Mouse (Mus musculus) lung, embryonic 14.5 days (tissue): Measurements from ENCODE around the gene Eras. TPM values are rescaled to one million over a fixed set of nuclear protein-coding genes. Genes with fewer than 3 reads are reported as not detected.
"Not testable (repeated sequence)": the region's sequence is repeated elsewhere in the genome, so short reads cannot be mapped to it uniquely, and the experiment has no call there.

Experiments
- ATAC-seq: fragments of 200-750 bp; cut with Nextera tagmentation; 2 replicates; pipeline ENCODE4 v1.8.0; 2017; ENCODE audit warnings: mild to moderate bottlenecking, moderate TSS enrichment, moderate library complexity; ENCODE audit not compliant: insufficient read depth
- DNase-seq: peaks from one replicate; pipeline ENCODE4 v3.0.0-alpha.2; 2015
- H3K27ac ChIP-seq: fragments of 300-500 bp; sonication (generic); 2 replicates; pipeline ENCODE4 v1.5.1; 2014; ENCODE audit warnings: low read depth, mild to moderate bottlenecking, moderate library complexity
- H3K27me3 ChIP-seq: fragments of 300-500 bp; sonication (generic); 2 replicates; pipeline ENCODE4 v1.6.1; 2014; ENCODE audit warnings: low read length, control low read depth; ENCODE audit not compliant: insufficient read depth
- H3K36me3 ChIP-seq: fragments of 300-500 bp; sonication (generic); 2 replicates; pipeline ENCODE4 v1.6.1; 2014; ENCODE audit warnings: control low read depth; ENCODE audit not compliant: insufficient read depth
- H3K4me1 ChIP-seq: fragments of 300-500 bp; sonication (generic); 2 replicates; pipeline ENCODE4 v1.6.1; 2014; ENCODE audit warnings: antibody characterized with exemption, control low read depth; ENCODE audit not compliant: insufficient read depth
- H3K4me2 ChIP-seq: fragments of 300-500 bp; sonication (generic); 2 replicates; pipeline ENCODE4 v1.6.1; 2014; ENCODE audit warnings: mild to moderate bottlenecking
- H3K4me3 ChIP-seq: fragments of 300-500 bp; sonication (generic); 2 replicates; pipeline ENCODE4 v1.5.1; 2014; ENCODE audit warnings: low read depth, low read length
- H3K9ac ChIP-seq: fragments of 300-500 bp; sonication (generic); 2 replicates; pipeline ENCODE4 v1.6.1; 2014
- H3K9me3 ChIP-seq: fragments of 300-500 bp; sonication (generic); 2 replicates; pipeline ENCODE4 v1.6.1; 2016; ENCODE audit warnings: low read depth, low read length, control low read depth
- CTCF ChIP-seq: IDR thresholded peaks from 2 replicates; pipeline ENCODE4 v1.5.1; 2016; ENCODE audit warnings: antibody characterized with exemption, low read depth
- WGBS: fragments of 180-500 bp; shearing (Covaris S2); extraction: QIAGEN DNeasy Blood & Tissue Kit; methylation state at CpG from one replicate; pipeline ENCODE4 v1.1.7; 2014; 5-methylcytosine and 5-hydroxymethylcytosine counted together
- polyA plus RNA-seq: library from polyadenylated mRNA; unstranded; fragments of >200 nt; fragmentation: Nextera tagmentation; extraction: Ambion mirVana; gene quantifications from 2 replicates; pipeline ENCODE4 v1.2.1, GENCODE M21; 2014

Eras gene
- polyA plus RNA-seq, 1 experiment from 2014 or later: not detected

GRCm38 (mm10) chrX:7910473-7910872 lies 17.9 kb downstream of the Eras start:
- Histone ChIP-seq H3K36me3 (no peaks in the 10 kb centered on the region), H3K4me1 (no peaks in the 10 kb centered on the region), H3K27me3 (no peaks in the 10 kb centered on the region), H3K4me2 (no peak overlapping the region), H3K27ac (no peak overlapping the region), H3K4me3 (no peak overlapping the region), H3K9ac (no peak overlapping the region), H3K9me3 (no peaks in the 10 kb centered on the region)
- 59% methylated on average over 6 of the region's 6 CpGs for WGBS
- no peak for DNase-seq
- no peak for ATAC-seq
- peak; percentile 4; the same call in 1 of the 2 replicates for TF ChIP-seq CTCF

- 88% methylated on average over 4 of the region's 4 CpGs for WGBS
- not testable (repeated sequence) for ATAC-seq, DNase-seq
Measured at GRCm38 (mm10) chrX:7909242-7909641, 19.2 kb downstream of the Eras start, which contains the start of gene Gm10490. Gene Gm10490 (plus strand): TSS chrX:7909542.

GRCm38 (mm10) chrX:7907735-7908134 lies 20.7 kb downstream of the Eras start, which contains the start of gene Gm10491:
Gene Gm10491 (minus strand): TSS chrX:7907835.
- Histone ChIP-seq H3K36me3 (0 out of 2 replicates have a peak, but pooled peaks cover 7% of the 10 kb centered on the region), H3K9me3 (no peaks in the 10 kb centered on the region), H3K27ac (no peak within 1 kb of the TSS), H3K4me3 (no peak within 1 kb of the TSS), H3K4me2 (no peak within 1 kb of the TSS), H3K9ac (no peak within 1 kb of the TSS), H3K27me3 (no peaks in the 10 kb centered on the region), H3K4me1 (no peaks in the 10 kb centered on the region)
- no peak for TF ChIP-seq CTCF
- WGBS: 85% methylated on average over 5 of the region's 5 CpGs
- no peak for ATAC-seq
- DNase-seq: no peak

More at GRCm38 (mm10) chrX:7909242-7909641, 19.2 kb downstream of the Eras start, which contains the start of gene Gm10490:
- H3K4me2 ChIP-seq, H3K4me3 ChIP-seq, H3K27me3 ChIP-seq, H3K4me1 ChIP-seq, H3K27ac ChIP-seq, H3K36me3 ChIP-seq, H3K9ac ChIP-seq, H3K9me3 ChIP-seq: not testable (repeated sequence)

- no peak overlapping the region for H3K9ac ChIP-seq
- DNase-seq (no peak), ATAC-seq (no peak)
- H3K27ac ChIP-seq: no peak overlapping the region
- no peak for TF ChIP-seq CTCF
- no peaks in the 10 kb centered on the region for H3K4me1 ChIP-seq
- no peaks in the 10 kb centered on the region for H3K27me3 ChIP-seq
- 0 out of 2 replicates have a peak, but pooled peaks cover 7% of the 10 kb centered on the region for H3K36me3 ChIP-seq
- 93% methylated on average over 5 of the region's 5 CpGs for WGBS
- H3K9me3 ChIP-seq: no peaks in the 10 kb centered on the region
- no peak overlapping the region for H3K4me2 ChIP-seq
- no peak overlapping the region for H3K4me3 ChIP-seq
Measured at GRCm38 (mm10) chrX:7904441-7904840, 24.0 kb downstream of the Eras start.

GRCm38 (mm10) chrX:7898880-7899874 lies 29.2 kb downstream of the Eras start, which contains the start of the genes Pqbp1 and Timm17b:
Gene Pqbp1 (minus strand): TSS chrX:7899269.
Gene Timm17b (plus strand): TSS chrX:7899357.
- no peaks in the 10 kb centered on the region for H3K27me3 ChIP-seq
- WGBS: 10% methylated on average over 62 of the region's 62 CpGs
- H3K36me3 ChIP-seq: peaks cover 14% of the 10 kb centered on the region
- no peaks in the 10 kb centered on the region for H3K9me3 ChIP-seq
- peak within 1 kb of the TSS; percentile 83 for H3K27ac ChIP-seq
- DNase-seq (peak; percentile 94), ATAC-seq (peak; percentile 99)
- peak within 1 kb of the TSS; percentile 61 for H3K4me2 ChIP-seq
- no peak for TF ChIP-seq CTCF
- no peaks in the 10 kb centered on the region for H3K4me1 ChIP-seq
- H3K4me3 ChIP-seq: peak within 1 kb of the TSS; percentile 54
- peak within 1 kb of the TSS; percentile 61 for H3K9ac ChIP-seq

GRCm38 (mm10) chrX:7898211-7898610 lies 30.2 kb downstream of the Eras start:
- no peak for DNase-seq
- Histone ChIP-seq H3K4me3 (peak overlapping the region; percentile 54), H3K36me3 (peaks cover 16% of the 10 kb centered on the region), H3K27ac (no peak overlapping the region), H3K27me3 (no peaks in the 10 kb centered on the region), H3K4me1 (no peaks in the 10 kb centered on the region), H3K9ac (peak overlapping the region; percentile 49), H3K4me2 (peak overlapping the region; percentile 61), H3K9me3 (no peaks in the 10 kb centered on the region)
- ATAC-seq: no peak
- TF ChIP-seq CTCF: no peak
- 23% methylated on average over 13 of the region's 13 CpGs for WGBS
